Mouse (Mus musculus) E14TG2a.4 (cell line): ENCODE measurements around the gene Zmynd8.

ENCODE experiments used
- CTCF ChIP-seq: conservative IDR thresholded peaks from 2 replicates; pipeline ENCODE4 v1.5.1; 2014; ENCODE audit warnings: low read length
- NANOG ChIP-seq: IDR thresholded peaks from 2 replicates; pipeline ENCODE4 v1.6.1; 2014; ENCODE audit warnings: borderline replicate concordance, low read length, mixed read lengths

DNA sequence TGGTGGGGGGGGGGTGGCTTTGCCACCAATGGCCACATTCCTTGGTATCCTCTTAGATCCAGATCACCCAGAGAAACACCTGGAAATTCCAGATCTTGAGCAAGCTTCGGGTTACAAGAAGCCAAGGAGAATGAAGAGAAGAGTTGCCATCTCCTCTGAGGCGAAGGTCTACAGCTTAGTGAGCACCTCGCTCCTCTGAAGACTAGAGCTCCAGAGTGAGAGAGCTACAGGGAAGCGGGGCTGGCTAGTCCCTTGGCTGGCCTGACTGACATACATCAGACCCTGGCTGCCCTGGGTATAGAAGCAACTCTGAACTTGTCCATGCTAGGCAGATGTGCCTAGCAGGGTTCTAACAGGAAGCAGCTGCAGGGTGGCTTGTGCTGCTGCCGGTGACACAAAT, 89.7 kb downstream of the Zmynd8 start:
- TF ChIP-seq CTCF: no peak
- TF ChIP-seq NANOG: no peak
